Mouse (Mus musculus): ENCODE data around the gene Mcm6.

DNA sequence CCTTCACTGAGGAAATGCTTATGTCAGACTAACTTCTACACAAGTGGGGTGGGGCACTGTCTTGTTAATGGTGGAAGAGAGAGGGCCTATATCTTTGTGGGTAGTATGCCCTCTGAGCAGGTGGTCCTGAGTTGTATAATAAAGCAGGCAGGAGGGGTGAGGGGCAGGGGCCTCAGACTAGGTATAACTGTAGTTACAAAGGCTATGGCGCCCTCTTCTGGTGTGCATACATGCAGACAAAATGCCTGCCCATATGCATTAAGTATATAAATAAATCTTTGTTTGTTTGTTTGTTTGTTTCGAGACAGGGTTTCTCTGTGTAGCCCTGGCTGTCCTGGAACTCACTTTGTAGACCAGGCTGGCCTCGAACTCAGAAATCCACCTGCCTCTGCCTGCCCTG, 50.4 kb downstream of the Mcm6 start:
- TF ChIP-seq GATA1 (IDR thresholded peaks at IDR 0.05; ENCODE audit: borderline replicate concordance, low read length), result no peak
- no peak for TF ChIP-seq FLI1 (IDR thresholded peaks at IDR 0.05; ENCODE audit: low read length)

All from megakaryocyte, embryonic 14.5 days (primary cell).